Mouse (Mus musculus): Measurements from ENCODE around the gene Pphln1. TPM values are rescaled to one million over a fixed set of nuclear protein-coding genes. Genes with fewer than 3 reads are reported as not detected.

The Pphln1 gene
- polyA plus RNA-seq, 1 experiment, result 8.9 TPM

DNA sequence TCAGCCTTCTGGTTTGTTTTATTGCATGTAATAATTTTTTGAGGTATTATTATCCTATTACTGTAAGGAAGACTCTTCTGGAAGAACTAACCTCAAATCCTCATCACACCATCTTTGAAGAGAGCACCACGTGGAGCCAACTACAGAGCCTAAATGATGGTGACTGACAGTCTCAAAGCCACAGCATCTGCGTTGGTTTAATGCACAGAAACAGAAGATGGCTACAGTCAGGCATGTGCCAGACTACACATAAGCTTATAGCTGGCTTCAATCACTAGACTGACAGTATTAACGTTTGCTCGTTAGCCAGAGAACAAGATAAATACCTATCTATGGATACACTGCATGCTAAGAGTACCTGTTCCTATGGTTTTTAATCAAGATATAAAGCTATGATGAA is 138.0 kb downstream of the Pphln1 start:
- no peak overlapping the region for H3K27ac ChIP-seq (ENCODE audit: insufficient read depth, low read depth, low read length)
- TF ChIP-seq POLR2A (IDR thresholded peaks at IDR 0.05; ENCODE audit: low read depth, low read length) (no peak), CTCF (conservative IDR thresholded peaks at IDR 0.05; ENCODE audit: insufficient read depth, insufficient read length, low read depth, low read length) (no peak)
- no peak for DNase-seq
- H3K4me3 ChIP-seq (ENCODE audit: insufficient read depth, low read depth, low read length), result no peak overlapping the region
- WGBS, result 88% methylated on average over 4 of the region's 4 CpGs
- no peaks in the 10 kb centered on the region for H3K4me1 ChIP-seq (ENCODE audit: control insufficient read depth, insufficient read depth, low read length)
- no peaks in the 10 kb centered on the region for H3K36me3 ChIP-seq (ENCODE audit: control insufficient read depth, insufficient read depth, low read length)
- H3K27me3 ChIP-seq (replicated peaks; ENCODE audit: control insufficient read depth, insufficient read depth, low read length), result no peaks in the 10 kb centered on the region

DNA sequence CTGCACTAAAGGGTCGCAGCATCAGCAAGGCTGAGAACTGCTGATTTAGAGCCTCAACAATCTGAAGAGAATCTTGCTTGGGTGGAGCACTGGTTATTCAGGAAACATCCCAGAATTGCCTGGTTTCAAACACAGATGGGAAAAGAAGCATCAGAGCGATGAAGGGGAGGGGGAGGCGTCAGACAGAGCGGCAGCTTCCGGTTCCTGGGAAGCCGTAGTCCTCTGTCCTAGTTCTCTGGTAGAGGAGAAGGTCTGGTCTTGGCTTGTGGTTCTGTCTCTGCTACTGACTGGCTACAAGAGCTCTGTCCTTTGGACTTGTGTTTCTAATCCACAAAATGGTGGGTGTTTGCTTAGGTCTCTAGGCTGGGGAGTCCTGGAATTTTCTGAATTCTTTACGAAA is 139.6 kb downstream of the Pphln1 start:
- Histone ChIP-seq H3K4me3 (ENCODE audit: insufficient read depth, low read depth, low read length) (no peak overlapping the region), H3K27ac (ENCODE audit: insufficient read depth, low read depth, low read length) (no peak overlapping the region), H3K36me3 (ENCODE audit: control insufficient read depth, insufficient read depth, low read length) (no peaks in the 10 kb centered on the region), H3K27me3 (replicated peaks; ENCODE audit: control insufficient read depth, insufficient read depth, low read length) (no peaks in the 10 kb centered on the region), H3K4me1 (ENCODE audit: control insufficient read depth, insufficient read depth, low read length) (no peaks in the 10 kb centered on the region)
- DNase-seq, result no peak
- TF ChIP-seq POLR2A (IDR thresholded peaks at IDR 0.05; ENCODE audit: low read depth, low read length), result no peak
- no peak for TF ChIP-seq CTCF (conservative IDR thresholded peaks at IDR 0.05; ENCODE audit: insufficient read depth, insufficient read length, low read depth, low read length)
- 72% methylated on average over 7 of the region's 7 CpGs for WGBS

DNA sequence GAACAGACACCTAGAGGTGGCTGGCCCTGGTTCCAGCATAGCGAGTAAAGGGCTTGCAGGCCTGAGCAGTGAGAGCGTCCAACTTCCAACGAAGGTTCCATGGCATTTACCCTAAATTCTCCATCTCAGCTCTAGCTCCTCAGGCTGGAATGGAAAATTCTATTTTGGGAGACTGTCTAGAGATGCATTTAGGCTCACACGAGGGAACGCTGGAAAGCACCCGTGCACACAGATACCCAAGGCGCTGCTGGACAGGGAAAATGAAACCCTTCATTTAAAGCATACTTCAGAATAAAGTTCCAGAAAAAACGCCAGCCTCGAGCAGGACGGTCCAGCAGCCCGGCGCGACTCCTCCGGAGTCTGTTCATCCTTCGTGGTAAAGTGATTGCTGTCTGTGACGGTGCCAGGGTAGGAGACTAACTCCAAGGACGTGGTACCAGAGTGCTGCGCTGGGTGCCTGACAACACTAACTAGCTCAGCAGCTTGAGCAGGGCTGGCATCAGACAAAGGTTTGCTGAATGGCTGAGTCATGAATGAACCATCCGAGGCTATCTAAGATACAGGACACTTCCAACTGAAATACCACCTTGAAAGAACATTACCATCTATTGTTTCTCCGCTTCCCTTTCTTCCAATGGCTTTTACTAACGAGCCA is 140.5 kb downstream of the Pphln1 start:
- no peak for DNase-seq
- H3K27me3 ChIP-seq (replicated peaks; ENCODE audit: control insufficient read depth, insufficient read depth, low read length), result no peaks in the 10 kb centered on the region
- TF ChIP-seq POLR2A (IDR thresholded peaks at IDR 0.05; ENCODE audit: low read depth, low read length) (no peak), CTCF (conservative IDR thresholded peaks at IDR 0.05; ENCODE audit: insufficient read depth, insufficient read length, low read depth, low read length) (no peak)
- WGBS, result 86% methylated on average over 21 of the region's 21 CpGs
- H3K4me1 ChIP-seq (ENCODE audit: control insufficient read depth, insufficient read depth, low read length), result no peaks in the 10 kb centered on the region
- no peak overlapping the region for H3K4me3 ChIP-seq (ENCODE audit: insufficient read depth, low read depth, low read length)
- H3K36me3 ChIP-seq (ENCODE audit: control insufficient read depth, insufficient read depth, low read length), result no peaks in the 10 kb centered on the region
- no peak overlapping the region for H3K27ac ChIP-seq (ENCODE audit: insufficient read depth, low read depth, low read length)

DNA sequence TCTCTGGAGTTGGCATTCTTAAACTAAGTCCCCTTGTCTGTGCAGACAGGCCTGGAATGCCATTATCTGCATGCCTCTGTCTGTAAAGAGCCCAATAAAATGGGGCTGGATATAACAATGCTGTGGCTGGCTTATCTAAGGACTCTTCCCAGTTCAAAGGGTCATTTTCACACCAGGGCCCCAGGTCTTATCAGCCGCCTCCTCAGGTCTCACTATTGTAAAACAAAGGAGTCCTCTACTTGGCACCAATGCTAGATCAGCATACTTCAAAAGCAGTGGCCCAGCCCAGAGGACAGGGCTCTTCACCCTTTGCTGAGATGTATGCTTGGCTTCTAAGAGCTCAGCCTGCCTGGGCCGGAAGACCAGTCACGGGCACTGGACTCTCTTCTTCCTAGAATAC is 141.3 kb downstream of the Pphln1 start:
- Histone ChIP-seq H3K4me1 (ENCODE audit: control insufficient read depth, insufficient read depth, low read length) (no peaks in the 10 kb centered on the region), H3K27me3 (replicated peaks; ENCODE audit: control insufficient read depth, insufficient read depth, low read length) (no peaks in the 10 kb centered on the region), H3K4me3 (ENCODE audit: insufficient read depth, low read depth, low read length) (no peak overlapping the region), H3K27ac (ENCODE audit: insufficient read depth, low read depth, low read length) (no peak overlapping the region), H3K36me3 (ENCODE audit: control insufficient read depth, insufficient read depth, low read length) (no peaks in the 10 kb centered on the region)
- 87% methylated on average over 3 of the region's 3 CpGs for WGBS
- TF ChIP-seq POLR2A (IDR thresholded peaks at IDR 0.05; ENCODE audit: low read depth, low read length), result no peak
- TF ChIP-seq CTCF (conservative IDR thresholded peaks at IDR 0.05; ENCODE audit: insufficient read depth, insufficient read length, low read depth, low read length), result no peak
- DNase-seq, result no peak

Other genes with a start within 250 kb of the Pphln1 start
- gene Gxylt1, start 123.2 kb upstream of the Pphln1 start, polyA plus RNA-seq (2012; rRNA removed), result 2.5 and 4.1 TPM in 2 replicates
- gene Yaf2, start 61.4 kb upstream of the Pphln1 start, polyA plus RNA-seq (2012; rRNA removed), result 22.7 and 23.8 TPM in 2 replicates
- gene Zcrb1, start within 50 bp of the Pphln1 start, polyA plus RNA-seq (2012; rRNA removed), result 28.1 and 32.1 TPM in 2 replicates
- 5.9 and 6.1 TPM in 2 replicates for gene Prickle1, start 197.5 kb downstream of the Pphln1 start, polyA plus RNA-seq (2012; rRNA removed)